Mouse (Mus musculus) spleen, adult 18-20 months (tissue): Measurements from ENCODE around the gene Ndfip2.
A peak's percentile ranks its signal among the peaks of the same experiment; 100 is the strongest.

Source experiments
- DNase-seq, 2 experiments: peaks; one replicate each; pipeline ENCODE4 v3.0.0; 2022; ENCODE audit warnings: mixed read lengths in 2 of 2

Gene Ndfip2

DNA sequence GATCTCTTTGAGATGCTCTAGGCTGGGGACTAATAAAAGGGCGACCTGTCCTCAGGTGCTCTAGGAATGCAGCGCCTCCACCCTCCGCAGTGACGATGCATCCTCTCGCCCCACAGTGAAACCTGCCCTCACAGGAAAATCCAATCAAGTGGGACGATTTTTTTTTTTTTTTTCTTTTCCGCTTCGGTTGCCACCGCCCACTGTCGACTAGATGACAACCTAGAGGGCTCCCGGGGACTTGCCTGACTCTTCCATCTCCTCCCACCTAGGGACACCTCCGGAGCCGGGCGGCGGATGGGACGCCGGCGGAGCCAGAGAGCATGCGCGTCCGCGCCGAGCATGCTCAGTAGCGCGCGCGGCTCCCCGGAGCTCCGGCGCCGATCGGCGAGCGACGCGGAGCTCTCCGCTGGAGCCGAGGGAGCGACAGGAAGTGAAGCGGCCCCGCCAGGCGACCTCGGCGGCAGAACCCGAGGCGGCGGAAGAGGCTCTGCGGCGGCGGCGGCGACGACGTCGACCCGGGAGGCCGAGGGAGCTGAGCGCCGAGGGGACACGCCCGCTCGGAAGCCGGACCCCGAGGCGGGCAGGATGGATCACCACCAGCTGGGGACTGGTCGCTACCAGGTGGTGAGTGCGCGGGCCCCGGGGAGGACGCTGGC is at the start of gene Ndfip2:
Gene Ndfip2, plus strand, starts transcription at position 195 of the 656 bp plus-strand sequence.
- peak; percentile 76 to 82 for DNase-seq

DNA sequence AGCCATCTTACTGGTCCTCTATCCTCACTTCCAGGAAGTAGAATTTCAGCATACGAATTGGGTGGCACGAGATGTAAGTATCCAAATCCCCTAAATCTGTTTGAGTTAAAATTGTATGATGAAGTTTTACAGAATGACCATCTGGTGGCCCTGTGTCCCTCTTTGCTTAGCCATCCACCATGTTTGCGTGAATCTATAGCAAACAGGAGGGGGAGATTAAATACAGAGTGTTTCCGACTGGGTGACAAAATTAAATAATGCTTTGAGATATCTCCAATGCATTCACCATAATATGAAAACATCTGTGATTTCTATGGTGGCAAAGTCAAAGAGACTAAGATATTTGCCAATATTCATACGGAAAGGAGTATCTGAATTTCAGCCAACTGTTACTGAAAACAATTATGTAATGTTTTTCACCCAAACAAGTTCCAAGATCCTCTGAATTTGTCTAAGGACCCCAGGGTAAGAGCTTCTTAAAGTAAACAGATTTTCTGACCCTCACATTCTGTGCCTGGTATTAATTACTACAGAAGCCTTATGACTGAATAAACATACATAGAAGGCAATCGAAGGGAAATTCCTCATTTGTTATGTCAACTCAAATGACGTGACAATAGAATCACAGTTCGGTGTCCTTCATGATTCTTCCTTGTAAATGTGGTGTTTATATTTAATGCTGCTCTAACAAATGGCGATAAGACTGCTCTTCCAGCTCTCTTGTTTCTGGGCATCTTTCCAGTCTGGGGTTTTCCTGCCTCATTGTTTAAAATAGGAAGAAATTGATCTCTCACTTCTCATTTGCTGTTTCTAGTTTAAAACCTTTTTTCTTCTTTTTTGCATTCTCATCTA is 38.6 kb upstream of the Ndfip2 start:
- DNase-seq, result no peak

DNA sequence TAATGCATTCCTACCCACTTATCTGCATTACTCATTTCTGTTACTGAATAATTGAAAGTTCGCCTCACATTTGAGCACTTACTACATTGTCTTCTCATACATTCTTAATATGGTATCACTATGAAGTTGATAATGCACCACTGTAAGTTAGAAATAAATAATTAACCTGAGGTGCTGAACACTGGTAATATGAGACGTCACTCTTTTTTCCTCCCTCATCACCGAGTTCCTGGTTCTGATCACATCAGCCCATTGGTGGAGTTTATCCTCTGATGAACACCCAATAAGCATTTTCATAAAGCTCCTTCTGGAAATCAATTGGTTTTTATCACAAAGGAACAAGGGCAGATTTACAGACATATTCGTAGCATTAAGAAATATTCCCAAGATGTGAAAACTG is 36.1 kb upstream of the Ndfip2 start:
- no peak for DNase-seq

GRCm38 (mm10) chr14:105225790-105226189 is 32.6 kb upstream of the Ndfip2 start:
- no peak for DNase-seq

- peak in 1 of 2 experiments; percentile 19 for DNase-seq
Measured at GRCm38 (mm10) chr14:105232421-105232820, 26.0 kb upstream of the Ndfip2 start.

DNA sequence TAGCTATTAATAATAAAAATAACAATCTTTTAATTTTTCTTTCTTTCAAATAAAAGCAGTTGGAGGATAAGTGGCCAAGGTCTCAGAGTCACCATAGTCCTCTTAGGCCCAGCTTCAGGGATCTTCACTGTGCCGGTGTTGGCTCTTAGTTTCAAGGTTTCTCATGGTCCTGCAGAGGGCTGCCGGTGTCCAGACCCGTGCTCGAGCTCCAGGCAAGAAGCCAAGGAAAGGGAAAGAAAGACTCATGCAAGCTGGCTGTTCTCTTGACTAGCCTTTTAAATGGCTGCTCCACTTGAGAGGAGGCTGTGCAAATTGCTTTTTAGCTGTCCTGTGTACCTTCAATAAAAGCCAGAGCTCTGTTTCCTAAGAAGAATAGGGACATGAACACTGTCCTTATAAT is 21.8 kb upstream of the Ndfip2 start:
- DNase-seq, result no peak

DNA sequence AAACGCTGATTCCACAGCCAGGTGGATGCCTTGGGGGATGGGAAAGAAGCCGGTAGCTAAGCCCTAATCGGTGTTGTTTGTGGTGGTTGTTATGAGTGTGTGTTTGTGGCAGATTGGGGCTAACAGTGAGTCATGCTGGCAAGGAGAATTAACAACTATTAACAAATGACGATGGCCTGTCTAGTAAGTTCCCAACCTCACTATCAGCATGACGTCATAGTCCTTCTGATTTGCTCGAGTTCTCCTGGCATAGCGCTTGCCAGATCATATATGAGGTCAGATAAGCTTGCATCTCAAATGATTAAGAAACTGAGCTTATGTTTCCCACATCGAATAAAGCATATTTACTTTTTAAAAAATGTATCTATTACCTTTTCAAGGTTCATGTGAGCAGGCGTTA is 20.6 kb upstream of the Ndfip2 start:
- no peak for DNase-seq

GRCm38 (mm10) chr14:105238450-105239038 is 19.8 kb upstream of the Ndfip2 start:
- DNase-seq, result no peak

GRCm38 (mm10) chr14:105240120-105240519 is 18.3 kb upstream of the Ndfip2 start:
- no peak for DNase-seq

DNA sequence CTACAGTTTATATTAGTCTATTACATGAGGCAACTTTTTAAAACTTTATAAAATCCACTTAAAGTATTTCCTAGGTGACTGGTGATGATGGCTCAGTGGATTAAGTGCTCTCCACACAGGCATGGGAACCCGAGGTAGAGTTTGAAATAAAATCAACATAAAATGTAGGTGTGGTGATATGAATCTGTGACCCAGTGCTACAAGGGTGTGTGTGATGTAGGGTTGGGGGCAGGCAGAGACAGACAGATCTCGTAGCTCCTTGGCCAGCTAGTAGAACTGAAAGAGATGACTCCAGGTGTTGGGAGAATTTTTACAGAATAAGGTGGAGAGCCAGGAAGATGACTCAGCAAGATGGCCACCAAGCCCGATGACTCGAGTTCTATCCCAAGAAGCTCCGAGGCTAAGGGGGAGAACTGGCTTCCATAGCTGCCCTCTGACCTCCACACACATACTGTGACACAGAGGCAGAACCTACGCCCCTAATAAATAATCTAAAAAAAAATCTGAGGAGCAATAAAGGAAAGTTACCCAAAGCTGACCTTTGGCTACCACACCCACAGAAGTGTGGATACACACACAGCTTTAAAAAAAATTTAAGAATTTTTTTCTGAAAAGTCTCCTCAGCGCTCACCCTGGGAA is 14.4 kb upstream of the Ndfip2 start:
- no peak for DNase-seq

GRCm38 (mm10) chr14:105251038-105251437 is 7.3 kb upstream of the Ndfip2 start:
- no peak for DNase-seq

- no peak for DNase-seq
Measured at GRCm38 (mm10) chr14:105253304-105253703, 5.1 kb upstream of the Ndfip2 start.

- no peak for DNase-seq
Measured at GRCm38 (mm10) chr14:105254401-105254800, 4.0 kb upstream of the Ndfip2 start.

GRCm38 (mm10) chr14:105255620-105256019 is 2.8 kb upstream of the Ndfip2 start:
- DNase-seq, result no peak

DNA sequence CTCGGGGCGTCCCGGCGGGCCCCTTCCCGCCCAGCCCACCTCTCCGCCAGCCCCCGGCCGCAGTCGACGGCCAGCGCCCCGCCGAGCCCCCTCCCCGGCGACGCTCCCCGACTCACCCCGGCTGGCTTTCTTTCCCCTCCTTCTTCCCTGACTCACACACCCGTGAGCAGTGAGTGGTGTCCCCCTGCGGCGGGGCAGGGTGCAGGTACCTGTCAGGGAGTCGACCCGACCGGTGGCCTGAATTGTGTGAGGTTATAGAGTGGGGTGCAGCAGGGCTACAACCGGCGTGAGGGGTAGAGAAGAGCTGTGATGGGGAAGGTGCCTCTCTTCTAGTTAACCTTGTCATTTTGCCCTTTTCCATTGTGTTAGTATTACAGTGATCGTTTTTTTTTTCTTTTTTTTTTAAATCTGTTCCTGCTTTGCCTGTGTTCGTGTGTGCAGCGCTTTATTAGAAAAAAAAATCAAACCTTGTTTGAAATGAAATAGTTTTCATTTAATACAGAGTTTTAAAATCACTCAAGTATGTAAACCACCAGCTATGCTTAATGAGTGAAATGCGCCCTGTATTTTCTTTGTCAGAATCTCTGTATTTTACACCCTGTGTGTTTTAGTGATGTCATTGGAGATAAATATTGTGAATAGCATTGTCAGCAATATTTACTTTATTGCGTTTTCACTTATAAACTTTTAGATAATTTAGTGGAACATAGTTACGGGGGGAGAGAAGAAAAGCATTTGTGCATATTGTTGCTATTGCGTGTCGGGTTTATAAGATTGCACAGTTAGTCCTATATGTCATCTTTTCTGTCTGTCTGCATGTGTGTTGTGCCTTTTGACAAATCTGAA is 885 bp downstream of the Ndfip2 start:
- DNase-seq, result peak; percentile 43 to 57

DNA sequence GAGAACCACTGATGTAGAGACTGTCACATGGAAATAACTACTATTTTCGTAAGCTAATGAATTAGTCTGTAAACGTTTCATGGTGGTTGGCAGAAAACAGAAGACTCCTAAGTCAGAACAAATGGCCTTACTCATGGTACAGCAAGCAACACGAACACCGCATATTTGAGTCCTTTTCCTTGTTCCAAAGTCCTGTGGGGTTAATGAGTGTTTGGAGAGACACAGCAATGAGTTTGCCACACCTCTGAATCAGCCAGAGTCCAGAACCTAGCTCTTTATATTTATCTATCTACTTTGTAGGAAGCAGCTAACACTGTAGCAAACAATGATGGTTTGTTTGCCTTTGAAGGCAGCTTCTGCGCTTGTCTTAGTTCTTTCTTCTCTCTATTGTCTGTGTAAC is 4.5 kb downstream of the Ndfip2 start:
- DNase-seq, result no peak

DNA sequence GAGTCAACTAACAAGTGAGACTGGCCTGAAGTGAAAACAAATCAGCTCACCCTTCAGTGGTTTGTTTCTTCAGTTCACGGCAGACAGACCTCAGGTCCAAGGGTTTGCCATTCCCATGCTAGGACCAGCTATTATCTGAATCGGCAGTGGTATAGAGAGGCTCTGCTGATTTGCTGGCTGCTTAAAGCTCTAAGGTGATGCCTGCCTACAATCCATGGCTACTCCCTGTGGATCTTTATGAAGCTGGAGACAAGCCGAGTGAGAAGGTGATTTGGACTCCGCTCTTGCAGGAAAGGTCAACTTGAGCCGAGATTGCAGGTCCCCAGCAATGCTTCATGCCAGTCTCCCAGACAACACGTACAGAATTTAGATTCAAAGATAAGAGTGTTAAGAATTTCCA is 8.7 kb downstream of the Ndfip2 start:
- DNase-seq, result no peak

GRCm38 (mm10) chr14:105272030-105272429 is 13.7 kb downstream of the Ndfip2 start:
- DNase-seq, result no peak

GRCm38 (mm10) chr14:105272539-105272938 is 14.2 kb downstream of the Ndfip2 start:
- no peak for DNase-seq

GRCm38 (mm10) chr14:105275196-105275595 is 16.8 kb downstream of the Ndfip2 start:
- DNase-seq, result no peak

GRCm38 (mm10) chr14:105277277-105277676 is 18.9 kb downstream of the Ndfip2 start:
- DNase-seq, result no peak

GRCm38 (mm10) chr14:105284062-105284461 is 25.7 kb downstream of the Ndfip2 start:
- DNase-seq, result no peak
